Mouse (Mus musculus) retina, embryonic 14.5 days (tissue): ENCODE results near the gene Rergl.

Experiments
- DNase-seq: peaks from one replicate; pipeline ENCODE4 v3.0.0-alpha.2; 2015; ENCODE audit warnings: low spot score

The Rergl gene

GRCm38 (mm10) chr6:139501876-139502275, at the start of gene Rergl:
Rergl (minus strand) TSS chr6:139501976.
- no peak for DNase-seq

- DNase-seq, result peak; percentile 57
These were observed 36.7 kb upstream of the Rergl start for GRCm38 (mm10) chr6:139538469-139538868.

GRCm38 (mm10) chr6:139525406-139525805, 23.6 kb upstream of the Rergl start:
- DNase-seq, result no peak

- no peak for DNase-seq
These were observed 22.5 kb upstream of the Rergl start for GRCm38 (mm10) chr6:139524288-139524687.

GRCm38 (mm10) chr6:139514938-139515510, 13.2 kb upstream of the Rergl start:
- DNase-seq, result peak; percentile 19

GRCm38 (mm10) chr6:139479730-139480129, 22.0 kb downstream of the Rergl start:
- DNase-seq, result no peak

GRCm38 (mm10) chr6:139464980-139465379, 36.8 kb downstream of the Rergl start:
- no peak for DNase-seq

- no peak for DNase-seq
These were observed 37.5 kb downstream of the Rergl start for GRCm38 (mm10) chr6:139464292-139464691.

GRCm38 (mm10) chr6:139461094-139461493, 40.7 kb downstream of the Rergl start:
- DNase-seq, result peak; percentile 77

- peak; percentile 8 for DNase-seq
These were observed 41.3 kb downstream of the Rergl start for GRCm38 (mm10) chr6:139460470-139460869.

- DNase-seq, result no peak
These were observed 57.8 kb downstream of the Rergl start for GRCm38 (mm10) chr6:139443999-139444398.
